Comparison of ENCODE assay signal across 14 mouse cellular contexts in genomic region chr2:103209512-103209981, GRCm38 (mm10).
DNase-seq lines count a peak whose midpoint lies in the region; ATAC-seq lines count a peak whose summit lies in the region.
"Had no signal": no experiment of that assay in that cellular context is flagged by ENCODE, and none has a peak within 500 bp of the region (broad histone marks: within the 10 kb centered on the region; RNA-seq: fewer than 3 reads in every experiment).

No protein-coding gene starts in this region.

- no peaks in the 10 kb centered on the region for H3K36me3 ChIP-seq in intestine, embryonic 15.5 days
- H3K36me3 ChIP-seq: hindbrain, embryonic 13.5 days; limb, embryonic 13.5 days had no signal

- no peaks in the 10 kb centered on the region for H3K9me3 ChIP-seq in intestine, embryonic 15.5 days
- H3K9me3 ChIP-seq: hindbrain, embryonic 13.5 days; limb, embryonic 13.5 days had no signal

- no peak overlapping the region for H3K4me2 ChIP-seq in intestine, embryonic 15.5 days (replicated peaks)
- H3K4me2 ChIP-seq: hindbrain, embryonic 13.5 days; limb, embryonic 13.5 days had no signal

- H3K27me3 ChIP-seq in intestine, embryonic 15.5 days (replicated peaks), result no peaks in the 10 kb centered on the region
- H3K27me3 ChIP-seq: hindbrain, embryonic 13.5 days; limb, embryonic 13.5 days had no signal

- H3K4me1 ChIP-seq in intestine, embryonic 15.5 days (replicated peaks), result no peaks in the 10 kb centered on the region
- H3K4me1 ChIP-seq: hindbrain, embryonic 13.5 days; limb, embryonic 13.5 days had no signal

- 84% methylated on average over 6 of the region's 6 CpGs for WGBS in intestine, embryonic 15.5 days

- H3K9ac ChIP-seq in intestine, embryonic 15.5 days, result no peak overlapping the region
- H3K9ac ChIP-seq: hindbrain, embryonic 13.5 days; limb, embryonic 13.5 days had no signal

- no peak overlapping the region for H3K4me3 ChIP-seq in intestine, embryonic 15.5 days (replicated peaks)
- H3K4me3 ChIP-seq: erythroblast, embryonic 14.5 days; hindbrain, embryonic 13.5 days; limb, embryonic 13.5 days had no signal

- H3K27ac ChIP-seq in intestine, embryonic 15.5 days, result no peak overlapping the region
- H3K27ac ChIP-seq: hindbrain, embryonic 13.5 days; limb, embryonic 13.5 days; macrophage had no signal

- DNase-seq in ovary, adult 18-20 months (ENCODE audit: low spot score), result peak; percentile 23
- no peak for DNase-seq in ovary, postnatal 14 days (ENCODE audit: low spot score)
- peak; percentile 22 for DNase-seq in adipocyte (ENCODE audit: low spot score)
- peak; percentile 65 for DNase-seq in fibroblast of lung, adult 2 months (ENCODE audit: low read depth)
- no peak for DNase-seq in cerebellum, adult 11-12 months
- no peak for DNase-seq in yolk sac, embryonic 10.5 days (ENCODE audit: low spot score)
- DNase-seq: kidney, adult 9 months; thymus, postnatal 25 days had no signal

- ATAC-seq in megakaryocyte progenitor cell, adult 5-6 weeks (replicated peaks; ENCODE audit: poor library complexity), result peak; percentile 31; the same call in 1 of the 2 replicates
- ATAC-seq in intestine, embryonic 15.5 days, result no peak

Comparison
In these comparisons a context has a peak if more than half of its experiments do, and no peak if none do; other contexts are left out.
1. DNase-seq: peak in ovary, adult 18-20 months (single experiment), adipocyte (single experiment) and fibroblast of lung, adult 2 months (single experiment); none in ovary, postnatal 14 days (single experiment), cerebellum, adult 11-12 months (single experiment) and yolk sac, embryonic 10.5 days (single experiment).